Mouse (Mus musculus): ENCODE measurements around the gene Ap1b1.

Gene Ap1b1

GRCm38 (mm10) chr11:5032706-5033105, 46.1 kb downstream of the Ap1b1 start:
- no peak for DNase-seq (ENCODE audit: low read depth in 1 of 2, low spot score in 2 of 2)

- DNase-seq (ENCODE audit: low read depth in 1 of 2, low spot score in 2 of 2) = no peak
Measured at GRCm38 (mm10) chr11:5033136-5033535, 46.5 kb downstream of the Ap1b1 start.

GRCm38 (mm10) chr11:5035421-5035820, 48.8 kb downstream of the Ap1b1 start:
- DNase-seq (ENCODE audit: low read depth in 1 of 2, low spot score in 2 of 2) = no peak

GRCm38 (mm10) chr11:5037146-5037854, 50.7 kb downstream of the Ap1b1 start:
- no peak for DNase-seq (ENCODE audit: low read depth in 1 of 2, low spot score in 2 of 2)

GRCm38 (mm10) chr11:5040585-5040984, 54.0 kb downstream of the Ap1b1 start:
- no peak for DNase-seq (ENCODE audit: low read depth in 1 of 2, low spot score in 2 of 2)

GRCm38 (mm10) chr11:5041144-5041780, 54.6 kb downstream of the Ap1b1 start:
- DNase-seq (ENCODE audit: low read depth in 1 of 2, low spot score in 2 of 2) = no peak

GRCm38 (mm10) chr11:5042645-5043381, 56.2 kb downstream of the Ap1b1 start:
- no peak for DNase-seq (ENCODE audit: low read depth in 1 of 2, low spot score in 2 of 2)

GRCm38 (mm10) chr11:5046321-5046926, 59.8 kb downstream of the Ap1b1 start:
- no peak for DNase-seq (ENCODE audit: low read depth in 1 of 2, low spot score in 2 of 2)

GRCm38 (mm10) chr11:5051629-5052028, 65.0 kb downstream of the Ap1b1 start:
- no peak for DNase-seq (ENCODE audit: low read depth in 1 of 2, low spot score in 2 of 2)

- DNase-seq (ENCODE audit: low read depth in 1 of 2, low spot score in 2 of 2) = no peak
Measured at GRCm38 (mm10) chr11:5052200-5052854, 65.7 kb downstream of the Ap1b1 start.

- DNase-seq (ENCODE audit: low read depth in 1 of 2, low spot score in 2 of 2) = no peak
Measured at GRCm38 (mm10) chr11:5054151-5054550, 67.5 kb downstream of the Ap1b1 start.

GRCm38 (mm10) chr11:5054874-5055273, 68.2 kb downstream of the Ap1b1 start:
- no peak for DNase-seq (ENCODE audit: low read depth in 1 of 2, low spot score in 2 of 2)

- DNase-seq (ENCODE audit: low read depth in 1 of 2, low spot score in 2 of 2) = no peak
Measured at GRCm38 (mm10) chr11:5055945-5056938, 69.6 kb downstream of the Ap1b1 start.

GRCm38 (mm10) chr11:5057064-5057463, 70.4 kb downstream of the Ap1b1 start:
- DNase-seq (ENCODE audit: low read depth in 1 of 2, low spot score in 2 of 2) = no peak

GRCm38 (mm10) chr11:5057541-5057855, 70.9 kb downstream of the Ap1b1 start:
- DNase-seq (ENCODE audit: low read depth in 1 of 2, low spot score in 2 of 2) = no peak

- no peak for DNase-seq (ENCODE audit: low read depth in 1 of 2, low spot score in 2 of 2)
Measured at GRCm38 (mm10) chr11:5057856-5058641, 71.4 kb downstream of the Ap1b1 start, which contains the start of gene Rasl10a. Gene Rasl10a, plus strand, starts transcription at chr11:5058128.

- DNase-seq (ENCODE audit: low read depth in 1 of 2, low spot score in 2 of 2) = no peak
Measured at GRCm38 (mm10) chr11:5058783-5059182, 72.2 kb downstream of the Ap1b1 start.

GRCm38 (mm10) chr11:5059230-5059629, 72.6 kb downstream of the Ap1b1 start:
- no peak for DNase-seq (ENCODE audit: low read depth in 1 of 2, low spot score in 2 of 2)

GRCm38 (mm10) chr11:5059704-5060156, 73.1 kb downstream of the Ap1b1 start:
- peak in 1 of 2 experiments; percentile 37 for DNase-seq (ENCODE audit: low read depth in 1 of 2, low spot score in 2 of 2)
